Mouse (Mus musculus): Measurements from ENCODE around the gene Atf7ip. TPM values are rescaled to one million over a fixed set of nuclear protein-coding genes. Genes with fewer than 3 reads are reported as not detected.

Gene Atf7ip
- polyA plus RNA-seq, 1 experiment from 2014 or later: 56.1 TPM

- H3K4me3 ChIP-seq (ENCODE audit: low read depth, low read length): no peak overlapping the region
- H3K27me3 ChIP-seq (ENCODE audit: insufficient read depth, low read length): no peaks in the 10 kb centered on the region
- H3K4me1 ChIP-seq (ENCODE audit: insufficient read depth): no peaks in the 10 kb centered on the region
- peak overlapping the region; percentile 39 for H3K4me2 ChIP-seq
- H3K36me3 ChIP-seq (ENCODE audit: insufficient read depth): no peaks in the 10 kb centered on the region
- 31% methylated on average over 17 of the region's 17 CpGs for WGBS
- no peaks in the 10 kb centered on the region for H3K9me3 ChIP-seq (ENCODE audit: low read depth, low read length)
- H3K27ac ChIP-seq (ENCODE audit: low read depth): no peak overlapping the region
- peak; percentile 88 for TF ChIP-seq CTCF (IDR thresholded peaks at IDR 0.05; ENCODE audit: low read depth)
- DNase-seq (peak; percentile 98), ATAC-seq (ENCODE audit: insufficient read depth) (peak; percentile 61)
- no peak overlapping the region for H3K9ac ChIP-seq
These were observed 114.6 kb downstream of the Atf7ip start for GRCm38 (mm10) chr6:136620361-136621139.

- 83% methylated on average over 12 of the region's 12 CpGs for WGBS
- no peak overlapping the region for H3K27ac ChIP-seq (ENCODE audit: low read depth)
- H3K9me3 ChIP-seq (ENCODE audit: low read depth, low read length): no peaks in the 10 kb centered on the region
- H3K9ac ChIP-seq: no peak overlapping the region
- H3K4me3 ChIP-seq (ENCODE audit: low read depth, low read length): no peak overlapping the region
- H3K4me1 ChIP-seq (ENCODE audit: insufficient read depth): no peaks in the 10 kb centered on the region
- H3K4me2 ChIP-seq: no peak overlapping the region
- no peak for ATAC-seq (ENCODE audit: insufficient read depth)
- no peaks in the 10 kb centered on the region for H3K27me3 ChIP-seq (ENCODE audit: insufficient read depth, low read length)
- no peak for DNase-seq
- TF ChIP-seq CTCF (IDR thresholded peaks at IDR 0.05; ENCODE audit: low read depth): no peak
- H3K36me3 ChIP-seq (ENCODE audit: insufficient read depth): no peaks in the 10 kb centered on the region
These were observed 119.5 kb downstream of the Atf7ip start for GRCm38 (mm10) chr6:136625421-136625820.

GRCm38 (mm10) chr6:136629639-136630038 lies 123.7 kb downstream of the Atf7ip start:
- H3K4me3 ChIP-seq (ENCODE audit: low read depth, low read length): no peak overlapping the region

DNA sequence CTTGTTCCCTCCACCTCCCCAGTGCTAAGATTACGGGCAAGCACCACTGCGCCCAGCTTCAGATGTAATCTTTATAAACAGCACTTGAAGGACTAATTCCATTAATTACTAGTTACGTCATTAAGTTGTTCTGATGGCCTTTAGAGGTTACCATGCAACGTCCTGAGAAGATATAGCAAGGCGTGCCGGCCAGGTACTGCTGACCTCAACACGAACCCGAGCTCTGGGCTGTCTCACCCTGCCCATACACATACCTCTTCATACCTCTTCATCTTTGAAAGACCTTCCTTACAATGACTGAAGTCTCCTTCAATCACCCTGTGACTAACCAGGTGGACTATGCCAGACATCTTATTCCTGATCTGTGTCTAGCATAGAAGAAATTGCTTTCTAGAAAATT lies 125.6 kb downstream of the Atf7ip start:
- no peaks in the 10 kb centered on the region for H3K27me3 ChIP-seq (ENCODE audit: insufficient read depth, low read length)
- no peaks in the 10 kb centered on the region for H3K9me3 ChIP-seq (ENCODE audit: low read depth, low read length)
- no peak for TF ChIP-seq CTCF (IDR thresholded peaks at IDR 0.05; ENCODE audit: low read depth)
- H3K36me3 ChIP-seq (ENCODE audit: insufficient read depth): no peaks in the 10 kb centered on the region
- ATAC-seq (ENCODE audit: insufficient read depth) (no peak), DNase-seq (no peak)
- H3K4me2 ChIP-seq: no peak overlapping the region
- 78% methylated on average over 8 of the region's 8 CpGs for WGBS
- no peaks in the 10 kb centered on the region for H3K4me1 ChIP-seq (ENCODE audit: insufficient read depth)
- no peak overlapping the region for H3K27ac ChIP-seq (ENCODE audit: low read depth)
- no peak overlapping the region for H3K4me3 ChIP-seq (ENCODE audit: low read depth, low read length)
- H3K9ac ChIP-seq: no peak overlapping the region

More at GRCm38 (mm10) chr6:136629639-136630038, 123.7 kb downstream of the Atf7ip start:
- Histone ChIP-seq H3K4me1 (ENCODE audit: insufficient read depth) (no peaks in the 10 kb centered on the region), H3K27me3 (ENCODE audit: insufficient read depth, low read length) (no peaks in the 10 kb centered on the region), H3K9me3 (ENCODE audit: low read depth, low read length) (no peaks in the 10 kb centered on the region), H3K27ac (ENCODE audit: low read depth) (no peak overlapping the region), H3K4me2 (no peak overlapping the region), H3K36me3 (ENCODE audit: insufficient read depth) (no peaks in the 10 kb centered on the region), H3K9ac (no peak overlapping the region)
- TF ChIP-seq CTCF (IDR thresholded peaks at IDR 0.05; ENCODE audit: low read depth): no peak
- DNase-seq: no peak
- ATAC-seq (ENCODE audit: insufficient read depth): no peak
- 88% methylated on average over 5 of the region's 5 CpGs for WGBS

DNA sequence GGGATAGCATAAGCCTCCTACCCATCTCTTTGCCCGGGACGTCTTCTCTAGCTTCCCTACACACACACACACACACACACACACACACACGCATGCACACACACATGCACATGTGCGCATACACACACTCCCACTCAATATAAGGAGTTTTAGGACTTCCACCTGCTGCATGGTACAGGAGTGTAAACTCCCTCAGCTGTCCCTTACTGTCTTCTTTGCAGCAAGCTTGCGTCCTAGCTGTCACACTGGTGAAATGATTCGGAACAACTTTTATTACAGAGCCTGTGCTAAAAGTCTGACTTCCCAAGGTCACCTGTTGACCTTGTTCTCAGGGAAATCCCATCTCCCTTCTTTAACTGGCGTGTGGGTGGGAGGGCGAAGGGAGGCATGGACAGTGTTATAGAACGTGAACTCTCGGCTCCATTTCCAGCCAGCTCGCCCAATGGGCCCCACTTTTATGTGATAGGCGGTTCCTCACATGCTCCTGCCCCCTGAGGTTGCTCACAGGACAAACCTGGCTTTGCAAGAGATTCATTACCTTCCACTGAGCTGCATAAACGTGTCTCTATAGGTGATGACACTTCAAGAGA lies 126.1 kb downstream of the Atf7ip start:
- Histone ChIP-seq H3K4me3 (ENCODE audit: low read depth, low read length) (no peak overlapping the region), H3K27me3 (ENCODE audit: insufficient read depth, low read length) (no peaks in the 10 kb centered on the region), H3K27ac (ENCODE audit: low read depth) (no peak overlapping the region), H3K36me3 (ENCODE audit: insufficient read depth) (no peaks in the 10 kb centered on the region), H3K9ac (no peak overlapping the region), H3K4me1 (ENCODE audit: insufficient read depth) (no peaks in the 10 kb centered on the region), H3K4me2 (no peak overlapping the region), H3K9me3 (ENCODE audit: low read depth, low read length) (no peaks in the 10 kb centered on the region)
- TF ChIP-seq CTCF (IDR thresholded peaks at IDR 0.05; ENCODE audit: low read depth): no peak
- ATAC-seq (ENCODE audit: insufficient read depth) (no peak), DNase-seq (no peak)
- WGBS: 78% methylated on average over 13 of the region's 13 CpGs

GRCm38 (mm10) chr6:136633154-136633553 lies 127.2 kb downstream of the Atf7ip start:
- ATAC-seq (ENCODE audit: insufficient read depth) (no peak), DNase-seq (no peak)
- Histone ChIP-seq H3K9ac (no peak overlapping the region), H3K9me3 (ENCODE audit: low read depth, low read length) (no peaks in the 10 kb centered on the region), H3K4me2 (no peak overlapping the region), H3K27me3 (ENCODE audit: insufficient read depth, low read length) (no peaks in the 10 kb centered on the region), H3K27ac (ENCODE audit: low read depth) (no peak overlapping the region), H3K4me3 (ENCODE audit: low read depth, low read length) (no peak overlapping the region), H3K36me3 (ENCODE audit: insufficient read depth) (no peaks in the 10 kb centered on the region), H3K4me1 (ENCODE audit: insufficient read depth) (no peaks in the 10 kb centered on the region)
- 91% methylated on average over 3 of the region's 3 CpGs for WGBS
- no peak for TF ChIP-seq CTCF (IDR thresholded peaks at IDR 0.05; ENCODE audit: low read depth)

DNA sequence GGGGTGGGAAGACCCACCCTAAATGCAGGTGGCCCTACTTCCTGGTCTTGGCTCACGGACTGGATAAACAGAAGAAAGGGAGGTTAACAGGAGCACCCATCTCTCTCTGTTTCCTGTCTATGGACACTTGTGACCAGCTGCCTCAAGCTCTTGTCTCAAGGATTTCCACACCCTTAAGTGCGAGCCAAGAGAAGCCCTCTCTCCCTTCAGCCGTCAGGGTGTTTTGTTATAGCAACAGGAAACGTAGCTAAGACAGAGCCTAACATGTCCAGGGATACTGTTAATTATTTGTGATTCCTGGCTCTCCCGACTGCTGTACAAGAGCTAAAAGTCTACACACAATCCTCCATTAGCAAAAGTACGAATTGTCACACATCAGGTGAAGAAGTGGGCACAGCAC lies 127.8 kb downstream of the Atf7ip start:
- Histone ChIP-seq H3K27me3 (ENCODE audit: insufficient read depth, low read length) (no peaks in the 10 kb centered on the region), H3K27ac (ENCODE audit: low read depth) (no peak overlapping the region), H3K9me3 (ENCODE audit: low read depth, low read length) (no peaks in the 10 kb centered on the region), H3K4me2 (no peak overlapping the region), H3K9ac (no peak overlapping the region), H3K36me3 (ENCODE audit: insufficient read depth) (no peaks in the 10 kb centered on the region), H3K4me3 (ENCODE audit: low read depth, low read length) (no peak overlapping the region), H3K4me1 (ENCODE audit: insufficient read depth) (no peaks in the 10 kb centered on the region)
- ATAC-seq (ENCODE audit: insufficient read depth) (no peak), DNase-seq (no peak)
- WGBS: 42% methylated on average over 6 of the region's 6 CpGs
- TF ChIP-seq CTCF (IDR thresholded peaks at IDR 0.05; ENCODE audit: low read depth): no peak

Measured in lung, embryonic 14.5 days (tissue).